In genomic region chr1:163361376-163361775, GRCm38 (mm10) we compare ENCODE assay signal across 17 mouse cellular contexts. TPM values are rescaled to one million over a fixed set of nuclear protein-coding genes. Genes with fewer than 3 reads are reported as not detected.
DNase-seq lines count a peak whose midpoint lies in the region; ATAC-seq and TF ChIP-seq lines count a peak whose summit lies in the region.
"Had no signal": no experiment of that assay in that cellular context is flagged by ENCODE, and none has a peak within 500 bp of the region (broad histone marks: within the 10 kb centered on the region; RNA-seq: fewer than 3 reads in every experiment).

No protein-coding gene starts in this region.

- 0 out of 2 replicates have a peak, but pooled peaks have one; percentile 15 for ATAC-seq in kidney, embryonic 16.5 days (ENCODE audit: low FRiP score, low TSS enrichment)
- ATAC-seq in limb, embryonic 12.5 days (ENCODE audit: insufficient number of reproducible peaks, insufficient read depth, low FRiP score, low TSS enrichment, low read depth) = no peak
- ATAC-seq: forebrain, embryonic 14.5 days had no signal

- no peak overlapping the region for H3K4me2 ChIP-seq in kidney, embryonic 16.5 days (replicated peaks; ENCODE audit: low read depth, low read length)
- H3K4me2 ChIP-seq in limb, embryonic 12.5 days = peak overlapping the region; percentile 40
- H3K4me2 ChIP-seq: midbrain, embryonic 12.5 days had no signal

- TF ChIP-seq CTCF in gastrocnemius, adult 2 months (IDR thresholded peaks at IDR 0.05) = no peak

- no peak for DNase-seq in gastrocnemius, adult 2 months
- no peak for DNase-seq in gastrocnemius, postnatal 25 days
- no peak for DNase-seq in kidney, adult 11 months
- peak; percentile 12 for DNase-seq in brain, adult 2 months (ENCODE audit: low read depth, low spot score)
- no peak for DNase-seq in c-Kit-positive CD71-positive TER-119-positive erythroid progenitor cells, embryonic 14.5 days (ENCODE audit: low spot score)
- DNase-seq in urinary bladder, postnatal 36 days (ENCODE audit: low spot score in 2 of 2) = no peak
- DNase-seq: cerebellum, adult 9-11 months; kidney, postnatal 36 days; layer of hippocampus, postnatal 36 days; left cerebral cortex, postnatal 4 days; lung, adult 2 months; right cerebral cortex, postnatal 14 days; thymus, adult 2 months had no signal

- H3K27me3 ChIP-seq in kidney, embryonic 16.5 days (ENCODE audit: insufficient read depth, low read length) = no peaks in the 10 kb centered on the region
- no peaks in the 10 kb centered on the region for H3K27me3 ChIP-seq in limb, embryonic 12.5 days
- H3K27me3 ChIP-seq: midbrain, embryonic 12.5 days had no signal

- H3K27ac ChIP-seq in gastrocnemius, adult 2 months = 0 out of 2 replicates have a peak overlapping the region, but pooled peaks have one; percentile 16
- no peak overlapping the region for H3K27ac ChIP-seq in kidney, embryonic 16.5 days (ENCODE audit: low read length)
- H3K27ac ChIP-seq in limb, embryonic 12.5 days = peak overlapping the region; percentile 50; the same call in 1 of the 2 replicates
- H3K27ac ChIP-seq: midbrain, embryonic 12.5 days had no signal

- H3K9ac ChIP-seq in kidney, embryonic 16.5 days (replicated peaks; ENCODE audit: low read length) = no peak overlapping the region
- no peak overlapping the region for H3K9ac ChIP-seq in limb, embryonic 12.5 days (replicated peaks)
- H3K9ac ChIP-seq: midbrain, embryonic 12.5 days had no signal

- no peak overlapping the region for H3K4me3 ChIP-seq in gastrocnemius, adult 2 months
- H3K4me3 ChIP-seq in kidney, embryonic 16.5 days (ENCODE audit: low read length) = no peak overlapping the region
- no peak overlapping the region for H3K4me3 ChIP-seq in limb, embryonic 12.5 days (replicated peaks)
- H3K4me3 ChIP-seq: midbrain, embryonic 12.5 days had no signal

- H3K9me3 ChIP-seq in kidney, embryonic 16.5 days (ENCODE audit: low read length) = no peaks in the 10 kb centered on the region
- H3K9me3 ChIP-seq in limb, embryonic 12.5 days = no peaks in the 10 kb centered on the region
- H3K9me3 ChIP-seq: midbrain, embryonic 12.5 days had no signal

- no peaks in the 10 kb centered on the region for H3K36me3 ChIP-seq in kidney, embryonic 16.5 days (ENCODE audit: insufficient read depth, low read length)
- no peaks in the 10 kb centered on the region for H3K36me3 ChIP-seq in limb, embryonic 12.5 days
- H3K36me3 ChIP-seq: midbrain, embryonic 12.5 days had no signal

- 52% methylated on average over 5 of the region's 5 CpGs for WGBS in kidney, embryonic 16.5 days
- 21% methylated on average over 5 of the region's 5 CpGs for WGBS in limb, embryonic 12.5 days

- intact Hi-C loops in gastrocnemius, adult 2 months (cut with DNase I) = no loop called here

- no peaks in the 10 kb centered on the region for H3K4me1 ChIP-seq in kidney, embryonic 16.5 days (ENCODE audit: insufficient read depth, low read length)
- peaks cover 41% of the 10 kb centered on the region for H3K4me1 ChIP-seq in limb, embryonic 12.5 days (replicated peaks)
- H3K4me1 ChIP-seq: midbrain, embryonic 12.5 days had no signal

RNA-seq across cellular contexts. Expression of gene Gorab, which starts 42.1 kb away (rescaled TPM):
- total RNA-seq in gastrocnemius, adult 2 months (2021) = 1 to 10 TPM; 1.2 to 3.2 TPM
- total RNA-seq in gastrocnemius, postnatal 25 days (2021) = 1 to 10 TPM; 1.8 to 2.4 TPM
- 21.9 and 22.2 TPM in 2 replicates for polyA plus RNA-seq in kidney, embryonic 16.5 days (2015; fragmentation: Nextera tagmentation; extraction: Ambion mirVana)
- polyA plus RNA-seq in limb, embryonic 12.5 days (2016; fragmentation: Nextera tagmentation; extraction: Ambion mirVana) = 39.8 and 40.1 TPM in 2 replicates

RNA-seq across cellular contexts. Expression of gene Prrx1, which starts 47.9 kb away (rescaled TPM):
- 10 to 100 TPM; 29.5 to 65.7 TPM for total RNA-seq in gastrocnemius, adult 2 months (2021)
- 10 to 100 TPM; 35.5 to 43.2 TPM for total RNA-seq in gastrocnemius, postnatal 25 days (2021)
- 6.8 and 7.0 TPM in 2 replicates for polyA plus RNA-seq in kidney, embryonic 16.5 days (2015; fragmentation: Nextera tagmentation; extraction: Ambion mirVana)
- 194 and 204 TPM in 2 replicates for polyA plus RNA-seq in limb, embryonic 12.5 days (2016; fragmentation: Nextera tagmentation; extraction: Ambion mirVana)
